Mouse (Mus musculus): Measurements from ENCODE around the gene Tnfsf13b. TPM values are rescaled to one million over a fixed set of nuclear protein-coding genes. Genes with fewer than 3 reads are reported as not detected.

Gene Tnfsf13b
- 0.03 TPM in 1 of 2 replicates, not detected in the other for polyA plus RNA-seq (2012)

DNA sequence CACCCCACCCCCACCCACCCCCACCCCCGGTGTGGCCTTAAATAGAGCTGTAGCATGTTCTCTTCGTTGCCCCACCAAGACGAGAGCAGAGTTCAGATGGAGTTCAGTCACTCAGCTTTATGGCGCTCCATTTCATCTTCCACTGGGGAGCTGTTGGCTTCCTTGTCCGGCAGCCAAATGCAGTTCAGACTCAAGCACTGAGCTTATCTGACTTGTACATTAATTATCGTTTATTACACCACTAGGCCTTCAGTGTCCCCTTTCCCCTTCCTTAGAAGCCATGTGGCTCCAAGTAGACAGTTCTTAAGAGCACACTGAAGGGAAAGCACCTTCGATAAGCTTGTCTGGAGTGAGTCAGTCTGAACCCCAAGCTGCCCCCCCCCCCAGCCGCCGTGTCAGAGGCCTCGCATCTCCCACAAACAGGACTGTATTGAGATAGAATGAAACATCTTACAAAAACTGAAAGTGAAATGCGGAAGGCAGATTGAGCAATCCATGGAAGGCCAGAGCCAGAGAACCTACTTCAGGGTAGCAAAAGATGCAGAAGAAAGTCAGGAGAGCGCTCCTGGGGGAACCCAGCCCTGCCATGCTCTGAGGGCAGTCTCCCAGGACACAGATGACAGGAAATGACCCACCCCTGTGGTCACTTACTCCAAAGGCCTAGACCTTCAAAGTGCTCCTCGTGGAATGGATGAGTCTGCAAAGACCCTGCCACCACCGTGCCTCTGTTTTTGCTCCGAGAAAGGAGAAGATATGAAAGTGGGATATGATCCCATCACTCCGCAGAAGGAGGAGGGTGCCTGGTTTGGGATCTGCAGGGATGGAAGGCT lies at the start of gene Tnfsf13b:
Gene Tnfsf13b, plus strand, starts transcription at position 312 of the 830 bp plus-strand sequence.
- TF ChIP-seq GATA1 (IDR thresholded peaks at IDR 0.05; ENCODE audit: low read length) = no peak

DNA sequence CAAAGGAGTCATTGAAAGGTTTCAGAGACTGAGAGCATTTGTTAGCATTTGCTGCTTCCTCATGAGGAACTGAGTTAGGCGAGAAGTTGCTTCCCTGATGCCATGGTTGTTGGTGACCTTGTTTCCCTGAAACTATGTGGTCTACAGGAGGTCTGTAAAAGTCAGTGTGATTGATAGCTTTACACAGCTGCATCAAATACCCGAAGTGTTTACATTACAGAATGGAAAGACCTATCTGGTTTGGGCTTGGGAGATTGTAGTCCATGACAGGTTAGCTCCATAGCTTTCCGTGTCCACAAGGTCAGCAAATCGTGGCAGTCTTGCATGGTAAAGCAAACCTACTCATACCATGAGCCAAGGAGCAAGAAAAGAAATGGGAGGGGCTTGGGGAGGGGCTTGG lies 47.9 kb upstream of the Tnfsf13b start:
- no peak for TF ChIP-seq GATA1 (IDR thresholded peaks at IDR 0.05; ENCODE audit: low read length)

DNA sequence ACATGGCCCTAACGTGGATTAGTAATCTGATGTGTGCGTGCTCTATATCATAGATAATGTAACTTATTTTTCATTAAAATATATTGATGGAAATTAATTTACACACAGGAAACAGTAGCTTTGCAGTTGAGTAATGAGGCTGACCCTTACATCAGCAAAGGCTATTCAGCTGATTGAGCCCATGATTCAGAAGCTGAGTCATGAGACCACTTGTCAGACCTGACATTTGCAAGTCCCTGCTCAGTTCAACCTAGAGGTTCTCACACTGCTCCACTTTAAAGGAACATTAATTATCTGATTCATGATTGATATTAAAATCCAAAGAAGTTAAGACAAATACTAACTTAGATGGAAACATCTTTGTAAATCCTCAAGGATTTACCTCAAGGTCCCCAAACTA lies 46.3 kb upstream of the Tnfsf13b start:
- no peak for TF ChIP-seq GATA1 (IDR thresholded peaks at IDR 0.05; ENCODE audit: low read length)

DNA sequence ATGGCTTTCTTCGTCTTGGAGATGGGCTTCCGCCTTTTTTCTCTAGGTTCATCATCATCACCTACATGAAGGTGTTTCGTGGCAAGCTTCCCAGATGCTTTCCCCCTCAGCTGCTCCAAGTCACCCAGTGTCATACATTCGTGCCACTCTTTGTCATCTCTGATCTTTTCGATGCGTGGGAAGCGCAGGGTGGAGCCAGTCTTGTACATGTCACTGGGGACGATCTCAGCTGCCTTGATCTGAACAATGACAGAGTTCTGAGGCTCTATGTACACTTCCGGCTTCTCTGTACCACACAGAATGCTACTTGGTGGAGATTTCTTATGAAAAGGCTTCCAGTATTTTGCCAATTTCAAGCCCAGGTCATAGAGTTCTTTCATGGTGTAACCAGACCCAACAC lies 34.4 kb upstream of the Tnfsf13b start:
- no peak for TF ChIP-seq GATA1 (IDR thresholded peaks at IDR 0.05; ENCODE audit: low read length)

DNA sequence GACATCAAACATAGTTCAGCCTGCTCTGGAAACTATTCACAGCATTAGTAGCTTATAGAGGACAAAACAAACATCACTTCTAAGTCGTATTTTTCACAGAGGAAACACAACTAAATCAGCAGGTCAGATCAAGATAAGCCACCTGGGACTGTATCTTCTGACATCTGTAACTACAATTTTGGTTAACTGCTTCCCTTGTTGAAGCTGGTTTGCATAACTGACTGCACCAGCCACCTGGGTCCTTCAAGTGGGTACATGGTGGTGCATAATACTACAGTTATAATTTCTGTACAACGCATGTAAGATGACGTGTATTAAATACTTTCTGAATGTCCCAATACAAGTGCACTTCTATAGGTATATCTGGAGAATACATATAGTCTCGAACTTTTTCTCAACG lies 31.0 kb upstream of the Tnfsf13b start:
- TF ChIP-seq GATA1 (IDR thresholded peaks at IDR 0.05; ENCODE audit: low read length) = no peak

DNA sequence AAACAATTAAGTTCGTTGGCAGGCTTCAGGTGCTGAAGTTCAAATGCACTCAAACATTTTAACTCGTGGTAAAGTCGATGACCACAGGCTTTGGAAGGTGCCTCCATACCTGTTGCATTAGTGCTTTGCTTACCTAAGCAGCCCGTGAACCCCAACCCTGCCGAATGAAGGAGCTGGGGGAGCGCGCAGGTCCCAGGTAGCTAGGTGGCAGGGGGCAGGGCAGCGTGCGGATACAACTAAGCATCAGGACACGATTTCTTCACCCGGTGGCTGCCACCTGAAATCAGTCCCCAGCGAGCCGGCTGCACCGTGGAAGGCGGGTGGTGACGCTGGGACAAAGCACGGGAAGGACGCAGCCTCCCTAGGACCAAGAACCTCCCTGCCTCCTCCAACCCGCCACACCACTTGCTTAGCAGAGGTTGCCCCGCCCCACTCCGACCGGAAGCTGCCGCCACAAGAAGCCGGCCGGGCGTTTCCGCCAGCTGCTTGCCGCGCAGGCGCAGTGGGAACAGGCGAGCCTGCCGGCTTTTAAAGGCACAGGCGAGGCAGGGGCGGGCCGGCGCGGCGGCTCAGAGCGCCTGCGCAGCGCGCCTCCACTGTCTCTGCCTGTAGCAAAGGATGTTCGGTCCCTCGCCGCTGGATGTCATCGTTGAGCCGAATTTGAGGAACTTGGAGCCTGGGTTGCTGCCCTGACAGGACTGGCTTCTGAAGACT lies 30.2 kb upstream of the Tnfsf13b start:
- no peak for TF ChIP-seq GATA1 (IDR thresholded peaks at IDR 0.05; ENCODE audit: low read length)

DNA sequence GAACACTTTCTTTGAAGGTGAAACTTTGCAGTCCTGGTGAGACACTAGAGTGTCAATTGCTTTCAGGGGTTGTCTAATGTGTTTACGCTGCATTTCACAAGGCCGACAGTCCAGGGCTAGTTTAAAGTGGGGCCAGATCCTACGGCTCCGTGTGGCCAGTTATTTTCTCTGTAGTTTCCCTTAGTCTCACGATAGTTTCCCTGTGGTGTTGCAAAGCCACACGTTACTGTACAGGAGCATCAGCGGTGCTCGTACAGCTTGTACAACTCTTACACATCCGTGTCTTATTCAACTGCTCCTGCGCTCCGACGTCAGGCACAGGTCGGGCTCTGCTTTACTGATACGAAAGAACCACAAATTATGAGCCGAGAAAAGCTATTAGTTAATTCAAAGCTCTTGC lies 29.3 kb upstream of the Tnfsf13b start:
- no peak for TF ChIP-seq GATA1 (IDR thresholded peaks at IDR 0.05; ENCODE audit: low read length)

DNA sequence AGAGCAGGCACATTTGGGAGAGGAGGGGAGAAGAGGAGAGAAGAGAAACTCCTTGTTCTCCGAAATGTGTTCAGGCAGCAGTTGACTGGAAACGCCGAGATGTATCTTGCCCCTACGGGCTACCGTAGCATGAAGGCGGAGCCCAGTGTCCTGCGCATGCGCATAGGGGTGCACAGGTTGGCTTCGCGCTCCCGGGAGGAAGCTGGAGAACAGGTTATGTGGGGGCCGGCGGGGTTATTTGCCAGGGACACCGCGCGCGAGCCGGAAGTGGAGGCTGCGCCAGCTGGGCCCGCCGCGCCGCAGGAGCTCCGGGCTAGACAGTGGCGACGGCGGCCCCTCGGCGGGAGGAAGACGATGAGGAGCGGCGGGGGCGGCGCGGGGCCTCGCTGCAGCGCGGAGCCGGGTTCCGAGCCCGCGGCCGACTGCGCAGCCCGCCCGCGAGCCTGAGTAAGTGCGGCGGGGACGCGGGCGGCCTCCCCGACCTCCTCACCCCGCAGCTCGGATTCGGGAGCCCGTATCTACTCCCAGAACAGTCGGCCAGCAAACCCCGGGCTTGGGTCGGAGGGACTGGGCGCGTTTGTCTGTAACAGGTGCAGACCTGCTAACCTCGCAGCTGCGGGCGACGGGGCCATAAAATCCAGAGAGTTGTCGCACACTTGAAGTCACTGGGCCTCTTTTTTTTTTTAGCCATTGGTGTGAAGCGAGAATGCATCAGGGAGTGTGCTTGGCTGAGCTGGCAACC lies 28.5 kb upstream of the Tnfsf13b start, which contains the start of the genes Lig4 and Abhd13:
Gene Lig4, minus strand, starts transcription at position 114 of the 742 bp plus-strand sequence.
Gene Abhd13, plus strand, starts transcription at position 135 of the 742 bp plus-strand sequence.
- no peak for TF ChIP-seq GATA1 (IDR thresholded peaks at IDR 0.05; ENCODE audit: low read length)

DNA sequence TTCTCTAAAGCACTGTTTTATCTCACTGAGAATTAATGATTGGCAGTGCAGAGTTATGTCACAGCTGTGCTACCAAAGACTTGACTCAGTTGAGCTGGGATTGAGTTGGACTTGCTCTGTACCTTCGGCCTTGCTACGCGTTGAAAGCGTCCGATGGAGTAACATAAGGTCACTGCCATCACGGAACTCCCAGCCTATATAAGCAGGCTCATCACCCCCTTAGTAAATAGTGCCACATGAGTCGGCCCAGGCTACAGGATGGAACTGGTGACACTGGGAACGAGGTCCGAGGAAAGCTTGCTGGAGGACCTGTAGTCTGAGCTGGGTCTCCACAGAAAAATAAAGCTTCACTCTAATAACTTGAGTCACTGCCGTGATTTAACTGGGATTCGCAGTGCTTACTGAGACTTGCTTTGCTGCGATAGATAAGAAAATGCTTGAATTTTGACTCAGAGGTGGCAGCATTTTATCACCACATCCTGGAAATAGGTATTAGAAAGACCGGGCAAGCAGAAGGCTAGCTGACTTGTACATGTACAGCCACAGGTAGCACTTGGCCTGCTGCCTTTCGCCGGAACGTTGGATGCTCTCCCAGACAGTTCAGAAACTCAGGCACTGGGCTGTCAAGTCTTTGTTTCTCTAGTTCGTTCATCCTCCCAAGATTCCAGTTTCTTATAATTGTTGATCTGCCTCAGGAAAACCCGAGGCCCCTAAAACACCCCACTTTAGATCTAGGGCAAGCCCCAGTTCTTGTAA lies 27.6 kb upstream of the Tnfsf13b start:
- no peak for TF ChIP-seq GATA1 (IDR thresholded peaks at IDR 0.05; ENCODE audit: low read length)

DNA sequence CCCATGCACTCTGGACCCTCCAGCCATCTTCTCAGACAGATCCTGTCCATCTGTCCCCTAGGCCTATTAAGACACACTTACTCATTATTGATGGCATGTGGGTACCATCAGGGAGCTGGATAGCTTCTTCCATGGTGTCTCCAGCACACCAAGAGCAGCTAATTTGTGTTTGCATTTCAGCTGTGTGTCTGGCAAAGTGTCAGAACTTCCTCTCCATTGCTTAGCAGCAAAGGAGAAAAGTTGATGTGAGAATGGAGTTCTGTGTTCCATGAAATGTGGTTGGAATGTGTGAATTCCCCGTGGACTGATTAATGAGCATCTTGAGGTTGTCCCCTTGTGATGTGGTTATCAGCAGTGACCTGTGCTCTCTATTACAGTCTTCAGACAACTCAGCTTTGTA lies 26.5 kb upstream of the Tnfsf13b start:
- no peak for TF ChIP-seq GATA1 (IDR thresholded peaks at IDR 0.05; ENCODE audit: low read length)

DNA sequence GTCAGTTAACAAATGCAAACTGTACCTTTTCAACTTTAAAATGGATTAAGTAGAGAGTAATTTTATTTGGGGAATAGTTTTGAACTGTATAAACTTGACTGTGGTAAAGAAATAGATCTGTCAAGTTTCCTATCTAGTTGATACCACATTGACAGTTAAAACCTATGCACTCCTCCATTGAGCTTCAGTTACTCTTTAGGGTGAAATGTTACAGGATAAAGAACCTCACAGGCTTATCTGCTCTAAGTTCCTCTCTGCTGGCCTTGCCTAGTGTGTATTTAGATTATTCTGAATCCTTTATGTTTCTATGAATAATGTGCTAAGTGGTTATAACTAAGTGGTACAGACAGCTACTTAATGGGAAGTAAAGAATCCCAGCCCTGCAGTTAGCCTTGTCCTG lies 26.1 kb upstream of the Tnfsf13b start:
- TF ChIP-seq GATA1 (IDR thresholded peaks at IDR 0.05; ENCODE audit: low read length) = no peak

DNA sequence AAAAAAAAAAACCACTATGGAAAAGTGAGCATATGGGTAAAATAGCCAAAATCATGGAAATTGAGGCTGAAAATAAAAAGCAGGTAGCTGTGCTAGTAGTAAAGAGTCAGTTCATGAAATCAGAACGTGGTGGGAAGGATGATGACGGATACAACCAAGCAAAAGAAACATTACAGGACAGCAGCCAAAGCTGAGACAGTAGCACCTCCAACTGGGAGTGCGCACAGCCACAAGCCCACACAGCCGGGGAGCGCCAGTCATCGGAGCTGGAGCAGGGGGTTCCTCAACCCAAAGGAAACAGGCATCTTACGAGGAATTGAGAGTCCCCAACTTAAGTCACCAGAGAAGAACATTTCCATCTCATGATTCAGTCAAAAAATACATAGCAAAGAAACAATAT lies 2.2 kb upstream of the Tnfsf13b start:
- no peak for TF ChIP-seq GATA1 (IDR thresholded peaks at IDR 0.05; ENCODE audit: low read length)

DNA sequence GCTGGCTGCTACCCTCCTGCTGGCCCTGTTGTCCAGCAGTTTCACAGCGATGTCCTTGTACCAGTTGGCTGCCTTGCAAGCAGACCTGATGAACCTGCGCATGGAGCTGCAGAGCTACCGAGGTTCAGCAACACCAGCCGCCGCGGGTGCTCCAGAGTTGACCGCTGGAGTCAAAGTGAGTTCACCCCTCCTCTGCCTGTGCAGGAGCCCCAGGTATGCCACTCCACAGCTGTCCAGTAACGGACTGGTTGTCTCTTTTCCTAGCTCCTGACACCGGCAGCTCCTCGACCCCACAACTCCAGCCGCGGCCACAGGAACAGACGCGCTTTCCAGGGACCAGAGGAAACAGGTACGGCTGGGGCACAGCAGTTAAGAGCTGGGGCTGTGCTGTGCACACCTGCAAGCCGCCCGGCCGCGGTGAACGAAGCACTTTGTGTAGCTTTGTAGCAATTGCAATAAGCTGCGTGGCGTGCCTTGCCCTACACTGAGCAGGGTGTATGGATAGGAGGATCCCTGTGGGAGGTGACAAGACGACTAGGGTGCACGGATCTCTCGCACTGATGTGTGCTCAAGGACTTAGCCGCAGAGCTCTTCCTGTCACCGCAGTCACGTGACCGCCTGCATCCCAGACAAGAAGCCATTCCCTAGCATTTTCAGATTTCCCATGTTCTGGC lies 856 bp downstream of the Tnfsf13b start:
- no peak for TF ChIP-seq GATA1 (IDR thresholded peaks at IDR 0.05; ENCODE audit: low read length)

DNA sequence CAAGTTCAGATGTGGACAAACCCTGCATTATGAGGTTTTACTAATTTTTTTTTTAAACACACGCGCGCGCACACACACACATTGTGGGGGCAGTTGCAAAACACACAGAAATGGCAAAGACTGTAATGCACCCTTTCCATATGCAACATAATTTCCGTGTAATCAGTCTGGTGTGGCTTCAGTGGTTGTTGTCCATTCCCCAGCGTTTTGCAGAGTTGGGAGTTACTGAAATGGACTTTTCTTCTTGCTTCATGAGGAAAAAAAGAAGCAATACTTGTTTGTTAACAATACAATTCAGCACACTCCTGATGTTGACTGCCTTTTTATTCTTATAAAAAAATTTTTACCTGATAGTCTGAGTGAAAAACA lies 1.4 kb downstream of the Tnfsf13b start:
- no peak for TF ChIP-seq GATA1 (IDR thresholded peaks at IDR 0.05; ENCODE audit: low read length)

DNA sequence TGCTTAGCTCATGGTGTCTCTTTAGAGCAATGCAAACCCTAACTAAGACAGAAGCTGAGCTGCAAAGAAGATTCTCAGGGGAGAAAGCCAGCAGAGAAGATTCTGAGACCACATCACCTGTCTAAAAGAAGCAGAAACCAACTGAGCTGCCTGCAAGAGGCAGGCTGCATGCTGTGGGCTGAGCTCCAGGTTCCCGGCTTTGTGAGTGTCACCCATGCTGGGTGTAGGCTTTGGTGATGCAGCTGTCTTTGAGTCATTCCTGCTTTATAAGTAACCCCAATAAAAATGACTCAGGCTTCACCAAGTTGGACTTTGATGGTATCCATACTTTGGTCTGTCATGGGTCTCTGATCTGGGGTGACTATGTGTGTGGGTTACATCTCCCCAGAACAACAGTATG lies 10.0 kb downstream of the Tnfsf13b start:
- TF ChIP-seq GATA1 (IDR thresholded peaks at IDR 0.05; ENCODE audit: low read length) = no peak

Data from G1E-ER4 (cell line).